ENCODE assay signal across 9 mouse cellular contexts in the genomic region with DNA sequence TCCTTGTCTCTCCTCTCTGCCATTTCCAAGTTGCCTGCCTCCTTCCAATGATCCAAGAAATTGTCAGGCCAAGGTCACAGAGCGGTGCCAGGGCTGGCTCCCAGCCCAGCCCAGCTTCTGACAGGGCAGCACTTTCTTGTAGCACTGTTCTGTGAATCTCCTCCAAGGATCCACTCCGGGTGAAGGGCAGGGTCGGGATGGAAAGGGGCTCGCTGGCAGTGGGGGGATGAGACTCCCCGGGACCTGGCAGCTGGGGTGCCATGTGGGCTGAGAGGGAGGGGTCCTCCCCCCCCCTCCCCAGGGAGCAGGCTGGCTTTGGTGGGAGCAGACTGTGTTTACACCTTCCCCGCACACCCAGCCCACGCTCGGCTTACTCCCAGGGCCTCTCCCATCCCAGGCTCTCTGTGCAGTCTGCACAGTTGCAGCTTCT. TPM values are rescaled to one million over a fixed set of nuclear protein-coding genes. Genes with fewer than 3 reads are reported as not detected.
DNase-seq lines count a peak whose midpoint lies in the region; ATAC-seq lines count a peak whose summit lies in the region.
"Had no signal": no experiment of that assay in that cellular context is flagged by ENCODE, and none has a peak within 500 bp of the region (broad histone marks: within the 10 kb centered on the region; RNA-seq: fewer than 3 reads in every experiment).

No protein-coding gene starts in this region.

- 39% methylated on average over 8 of the region's 8 CpGs for WGBS in forebrain, embryonic 14.5 days
- 50% methylated on average over 8 of the region's 8 CpGs for WGBS in midbrain, embryonic 12.5 days

- no peaks in the 10 kb centered on the region for H3K9me3 ChIP-seq in forebrain, embryonic 14.5 days (replicated peaks; ENCODE audit: control insufficient read depth, low read length)
- H3K9me3 ChIP-seq in midbrain, embryonic 12.5 days, result no peaks in the 10 kb centered on the region
- H3K9me3 ChIP-seq: limb, embryonic 15.5 days had no signal

- no peaks in the 10 kb centered on the region for H3K27me3 ChIP-seq in forebrain, embryonic 14.5 days (replicated peaks; ENCODE audit: control insufficient read depth, insufficient read depth, low read length)
- peaks cover 9% of the 10 kb centered on the region for H3K27me3 ChIP-seq in midbrain, embryonic 12.5 days

- no peak overlapping the region for H3K4me3 ChIP-seq in forebrain, embryonic 14.5 days (ENCODE audit: low read depth, low read length)
- H3K4me3 ChIP-seq in midbrain, embryonic 12.5 days, result no peak overlapping the region
- H3K4me3 ChIP-seq: limb, embryonic 15.5 days had no signal

- H3K4me2 ChIP-seq in forebrain, embryonic 14.5 days (ENCODE audit: low read length), result peak overlapping the region; percentile 16; the same call in 1 of the 2 replicates
- H3K4me2 ChIP-seq in midbrain, embryonic 12.5 days (replicated peaks), result no peak overlapping the region
- H3K4me2 ChIP-seq: limb, embryonic 15.5 days had no signal

- peak overlapping the region; percentile 94 for H3K27ac ChIP-seq in forebrain, embryonic 14.5 days (ENCODE audit: low read depth, low read length)
- H3K27ac ChIP-seq in midbrain, embryonic 12.5 days (replicated peaks), result peak overlapping the region; percentile 81
- H3K27ac ChIP-seq: limb, embryonic 15.5 days had no signal

- peak overlapping the region; percentile 26; the same call in 1 of the 2 replicates for H3K9ac ChIP-seq in forebrain, embryonic 14.5 days (ENCODE audit: low read length)
- H3K9ac ChIP-seq in midbrain, embryonic 12.5 days (replicated peaks), result peak overlapping the region; percentile 28; the same call in 1 of the 2 replicates
- H3K9ac ChIP-seq: limb, embryonic 15.5 days had no signal

- DNase-seq in kidney, adult 11 months, result peak; percentile 61
- no peak for DNase-seq in kidney, postnatal 10 days
- peak; percentile 79 to 85 for DNase-seq in adrenal gland, postnatal 36 days
- peak; percentile 58 for DNase-seq in forebrain, embryonic 14.5 days (ENCODE audit: low spot score)
- no peak for DNase-seq in urinary bladder, postnatal 4 days (ENCODE audit: low spot score in 2 of 2)
- DNase-seq in B cell, adult 2 months, result no peak
- DNase-seq in frontal cortex, postnatal 14 days (ENCODE audit: low spot score in 2 of 2), result no peak

- peaks cover 46% of the 10 kb centered on the region for H3K4me1 ChIP-seq in forebrain, embryonic 14.5 days (ENCODE audit: control insufficient read depth, insufficient read depth, low read length)
- H3K4me1 ChIP-seq in midbrain, embryonic 12.5 days, result peaks cover 59% of the 10 kb centered on the region

- ATAC-seq in forebrain, embryonic 14.5 days, result peak; percentile 40; the same call in 1 of the 2 replicates
- ATAC-seq in midbrain, embryonic 12.5 days (ENCODE audit: low FRiP score, low read depth), result no peak

- no peaks in the 10 kb centered on the region for H3K36me3 ChIP-seq in forebrain, embryonic 14.5 days (ENCODE audit: control insufficient read depth, insufficient read depth, low read length)
- no peaks in the 10 kb centered on the region for H3K36me3 ChIP-seq in midbrain, embryonic 12.5 days
- H3K36me3 ChIP-seq: limb, embryonic 15.5 days had no signal

RNA-seq across cellular contexts. Expression of gene Cygb, which starts 7.8 kb away (rescaled TPM):
- total RNA-seq in adrenal gland, postnatal 36 days (2021), result 10 to 100 TPM; 25.0 to 36.5 TPM
- polyA plus RNA-seq in forebrain, embryonic 14.5 days (2014; fragmentation: Nextera tagmentation; extraction: Ambion mirVana), result 14.7 and 15.4 TPM in 2 replicates
- 2.8 and 3.5 TPM in 2 replicates for polyA plus RNA-seq in midbrain, embryonic 12.5 days (2016; fragmentation: Nextera tagmentation; extraction: Ambion mirVana)

RNA-seq across cellular contexts. Expression of gene Prcd, which starts 8.6 kb away (rescaled TPM):
- 10 to 100 TPM in 1 of 2 experiments, 1 to 10 TPM in 1; 9.6 to 14.1 TPM for total RNA-seq in adrenal gland, postnatal 36 days (2021)
- polyA plus RNA-seq in forebrain, embryonic 14.5 days (2014; fragmentation: Nextera tagmentation; extraction: Ambion mirVana), result 1.4 and 1.7 TPM in 2 replicates
- 0.37 and 0.63 TPM in 2 replicates for polyA plus RNA-seq in midbrain, embryonic 12.5 days (2016; fragmentation: Nextera tagmentation; extraction: Ambion mirVana)

RNA-seq across cellular contexts. Expression of gene Rhbdf2, which starts 35.1 kb away (rescaled TPM):
- 10 to 100 TPM; 12.5 to 17.5 TPM for total RNA-seq in adrenal gland, postnatal 36 days (2021)
- polyA plus RNA-seq in forebrain, embryonic 14.5 days (2014; fragmentation: Nextera tagmentation; extraction: Ambion mirVana), result 0.61 TPM in 2 replicates
- polyA plus RNA-seq in midbrain, embryonic 12.5 days (2016; fragmentation: Nextera tagmentation; extraction: Ambion mirVana), result 1.1 and 1.8 TPM in 2 replicates

Comparison
In these comparisons a context has a peak if more than half of its experiments do, and no peak if none do; other contexts are left out.
1. DNase-seq: peak in kidney, adult 11 months (single experiment), adrenal gland, postnatal 36 days (2 of 2) and forebrain, embryonic 14.5 days (single experiment); none in kidney, postnatal 10 days (single experiment), urinary bladder, postnatal 4 days (0 of 2), B cell, adult 2 months (0 of 2) and frontal cortex, postnatal 14 days (0 of 2).